Mouse (Mus musculus) neural tube, embryonic 11.5 days (tissue): ENCODE data around the gene Col4a4. TPM values are rescaled to one million over a fixed set of nuclear protein-coding genes. Genes with fewer than 3 reads are reported as not detected.
A peak's percentile ranks its signal among the peaks of the same experiment; 100 is the strongest.

Experiments used
- ATAC-seq: fragments of 200-750 bp; cut with Nextera tagmentation; 2 replicates; pipeline ENCODE4 v1.8.0; 2017; ENCODE audit warnings: moderate number of reproducible peaks, mild to moderate bottlenecking, moderate TSS enrichment, moderate library complexity; ENCODE audit not compliant: insufficient read depth, low FRiP score, low TSS enrichment
- DNase-seq: peaks from one replicate; pipeline ENCODE4 v3.0.0-alpha.2; 2015; ENCODE audit warnings: low spot score
- H3K27ac ChIP-seq: fragments of 300-500 bp; sonication (generic); 2 replicates; pipeline ENCODE4 v1.5.1; 2014; ENCODE audit warnings: low read depth, mild to moderate bottlenecking, low read length
- H3K27me3 ChIP-seq: fragments of 300-500 bp; sonication (generic); 2 replicates; pipeline ENCODE4 v1.6.1; 2014; ENCODE audit warnings: mild to moderate bottlenecking, low read length, mixed read lengths; ENCODE audit not compliant: control insufficient read depth, insufficient read depth
- H3K36me3 ChIP-seq: fragments of 300-500 bp; sonication (generic); 2 replicates; pipeline ENCODE4 v1.6.1; 2014; ENCODE audit warnings: mild to moderate bottlenecking, low read length, moderate library complexity, mixed read lengths; ENCODE audit not compliant: control insufficient read depth, insufficient read depth
- H3K4me1 ChIP-seq: fragments of 300-500 bp; sonication (generic); 2 replicates; pipeline ENCODE4 v1.6.1; 2014; ENCODE audit warnings: low read length, mixed read lengths; ENCODE audit not compliant: control insufficient read depth, insufficient read depth
- H3K4me2 ChIP-seq: fragments of 300-500 bp; sonication (generic); 2 replicates; pipeline ENCODE4 v1.6.1; 2014; ENCODE audit warnings: low read depth, mild to moderate bottlenecking, moderate library complexity
- H3K4me3 ChIP-seq: fragments of 300-500 bp; sonication (generic); 2 replicates; pipeline ENCODE4 v1.5.1; 2014; ENCODE audit warnings: low read depth, low read length
- H3K9ac ChIP-seq: fragments of 300-500 bp; sonication (generic); 2 replicates; pipeline ENCODE4 v1.6.1; 2014; ENCODE audit warnings: mild to moderate bottlenecking, low read length
- H3K9me3 ChIP-seq: fragments of 300-500 bp; sonication (generic); 2 replicates; pipeline ENCODE4 v1.6.1; 2016; ENCODE audit warnings: low read length; ENCODE audit not compliant: control insufficient read depth
- WGBS: fragments of 180-500 bp; shearing (Covaris S2); extraction: QIAGEN DNeasy Blood & Tissue Kit; methylation state at CpG from one replicate; pipeline ENCODE4 v1.1.7; 2014; 5-methylcytosine and 5-hydroxymethylcytosine counted together
- polyA plus RNA-seq: library from polyadenylated mRNA; unstranded; fragments of >200 nt; fragmentation: Nextera tagmentation; extraction: Ambion mirVana; gene quantifications from 2 replicates; pipeline ENCODE4 v1.2.1, GENCODE M21; 2014

Gene Col4a4
- polyA plus RNA-seq, 1 experiment from 2014 or later: 0.16 TPM

DNA sequence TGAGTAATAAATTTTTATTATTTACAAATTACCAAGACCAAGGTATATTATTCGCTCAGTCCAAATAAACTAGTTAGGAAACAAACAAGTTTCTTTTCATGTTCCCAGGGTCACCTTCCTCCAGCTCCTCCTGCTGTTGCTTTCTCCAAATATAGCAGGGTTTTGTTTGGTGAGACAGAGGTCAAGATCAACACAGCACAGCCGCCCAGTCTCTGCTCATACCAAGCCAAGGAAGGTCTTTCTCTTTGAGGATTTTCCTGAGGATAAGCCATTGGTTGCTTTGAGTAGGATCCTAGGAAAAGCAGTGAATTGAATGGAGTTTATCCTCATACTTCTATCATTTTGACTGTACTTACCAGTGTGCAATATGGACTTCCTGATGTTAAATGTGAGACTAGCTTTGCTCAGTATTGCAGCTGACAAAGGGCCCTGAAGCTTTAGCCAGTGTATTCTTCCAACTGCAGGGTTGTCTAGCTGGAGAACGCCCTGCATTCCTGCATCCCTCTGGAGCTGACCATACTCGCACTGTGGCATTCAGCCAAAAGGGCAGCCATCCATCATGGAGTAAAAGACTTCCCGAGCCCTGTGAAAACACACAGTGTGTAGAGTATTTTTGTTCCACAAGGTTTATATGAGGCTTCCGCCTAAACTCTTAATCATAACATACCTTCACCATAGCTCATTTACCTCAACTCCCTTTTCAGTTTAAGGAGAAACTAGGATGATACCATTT lies 10.4 kb upstream of the Col4a4 start:
- H3K27ac ChIP-seq: no peak overlapping the region
- no peak overlapping the region for H3K4me2 ChIP-seq
- no peaks in the 10 kb centered on the region for H3K36me3 ChIP-seq
- peak; percentile 37 for DNase-seq
- H3K27me3 ChIP-seq: no peaks in the 10 kb centered on the region
- WGBS: 54% methylated on average over 6 of the region's 6 CpGs
- H3K4me3 ChIP-seq: no peak overlapping the region
- H3K4me1 ChIP-seq: no peaks in the 10 kb centered on the region
- H3K9ac ChIP-seq: no peak overlapping the region
- H3K9me3 ChIP-seq: no peaks in the 10 kb centered on the region
- ATAC-seq: no peak

DNA sequence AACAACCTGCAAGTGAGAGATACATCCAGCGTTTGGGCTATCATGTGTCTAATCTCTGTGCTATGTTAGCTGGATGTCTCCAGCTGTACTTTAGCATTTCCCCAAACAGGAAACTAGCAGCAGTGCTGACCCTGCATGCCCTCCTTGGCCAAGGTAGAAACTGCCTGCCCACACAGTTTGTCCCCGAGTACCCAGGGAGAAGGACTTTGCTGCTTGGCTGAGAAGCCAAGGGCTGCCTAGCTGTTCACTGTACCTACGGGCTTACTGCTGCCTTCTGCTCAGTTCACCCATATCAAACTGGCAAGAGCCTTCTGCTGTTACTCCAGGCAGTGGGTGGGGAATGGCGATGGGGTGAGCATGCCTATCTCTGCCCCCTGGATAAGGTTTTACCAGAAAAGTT lies 3.6 kb upstream of the Col4a4 start:
- peaks cover 13% of the 10 kb centered on the region for H3K27me3 ChIP-seq
- ATAC-seq: no peak
- WGBS: 77% methylated on average over 4 of the region's 4 CpGs

DNA sequence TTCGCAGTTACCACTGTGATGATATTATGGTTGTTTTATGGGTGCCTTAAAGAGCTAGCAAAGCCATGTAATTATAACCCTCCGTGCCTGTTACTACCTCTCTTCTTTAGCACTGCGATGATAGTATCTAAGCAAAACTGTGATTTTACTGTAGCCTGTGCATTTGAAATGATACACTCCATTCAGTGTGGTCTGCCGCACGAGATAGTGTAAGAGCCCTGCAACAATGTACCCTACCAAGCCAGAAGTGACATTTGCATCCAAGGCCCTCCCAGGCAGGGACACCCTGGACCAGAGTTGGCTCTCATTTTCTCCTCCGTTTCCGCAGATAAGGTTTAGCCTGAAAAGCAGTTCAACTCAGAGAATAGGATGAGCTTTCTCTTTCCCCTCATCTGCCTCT lies 668 bp downstream of the Col4a4 start:
- ATAC-seq (no peak), DNase-seq (no peak)
- no peaks in the 10 kb centered on the region; the same call in 1 of the 2 replicates for H3K4me1 ChIP-seq
- H3K27me3 ChIP-seq: peaks cover 13% of the 10 kb centered on the region
- no peak overlapping the region for H3K9ac ChIP-seq
- H3K9me3 ChIP-seq: no peaks in the 10 kb centered on the region
- no peaks in the 10 kb centered on the region for H3K36me3 ChIP-seq
- no peak overlapping the region for H3K4me2 ChIP-seq
- H3K27ac ChIP-seq: no peak overlapping the region
- H3K4me3 ChIP-seq: no peak overlapping the region
- 73% methylated on average over 7 of the region's 7 CpGs for WGBS

More for the DNA sequence above, 3.6 kb upstream of the Col4a4 start:
- Histone ChIP-seq H3K4me3 (no peak overlapping the region), H3K9ac (no peak overlapping the region), H3K27ac (no peak overlapping the region), H3K4me1 (no peaks in the 10 kb centered on the region; the same call in 1 of the 2 replicates), H3K36me3 (no peaks in the 10 kb centered on the region), H3K4me2 (no peak overlapping the region), H3K9me3 (no peaks in the 10 kb centered on the region)
- DNase-seq: no peak

DNA sequence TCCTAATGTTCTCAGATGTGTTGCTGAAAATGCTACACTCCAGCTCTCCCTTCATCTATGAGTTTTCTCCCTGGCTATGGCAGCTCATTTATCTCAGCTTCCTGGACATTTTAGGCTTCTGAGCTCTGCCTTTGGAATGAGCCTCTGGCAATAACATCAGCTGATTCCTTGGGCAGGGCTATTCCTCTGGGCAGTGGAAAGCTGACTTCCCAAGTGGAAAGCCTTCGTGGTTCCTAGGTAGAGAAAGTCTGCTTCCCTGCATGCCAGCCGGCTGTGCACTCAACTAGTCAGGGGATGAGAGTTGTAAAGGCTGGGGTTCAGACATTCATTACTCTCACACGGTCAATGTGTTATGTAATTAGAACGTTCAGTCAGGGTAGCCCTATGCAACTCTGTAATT lies 8.3 kb downstream of the Col4a4 start:
- ATAC-seq: no peak
- WGBS: 79% methylated on average over 4 of the region's 4 CpGs
- H3K9me3 ChIP-seq: no peaks in the 10 kb centered on the region
- no peak overlapping the region for H3K27ac ChIP-seq
- no peaks in the 10 kb centered on the region for H3K36me3 ChIP-seq
- H3K4me1 ChIP-seq: no peaks in the 10 kb centered on the region
- H3K9ac ChIP-seq: no peak overlapping the region
- H3K27me3 ChIP-seq: no peaks in the 10 kb centered on the region
- H3K4me3 ChIP-seq: no peak overlapping the region
- no peak overlapping the region for H3K4me2 ChIP-seq
- DNase-seq: no peak

DNA sequence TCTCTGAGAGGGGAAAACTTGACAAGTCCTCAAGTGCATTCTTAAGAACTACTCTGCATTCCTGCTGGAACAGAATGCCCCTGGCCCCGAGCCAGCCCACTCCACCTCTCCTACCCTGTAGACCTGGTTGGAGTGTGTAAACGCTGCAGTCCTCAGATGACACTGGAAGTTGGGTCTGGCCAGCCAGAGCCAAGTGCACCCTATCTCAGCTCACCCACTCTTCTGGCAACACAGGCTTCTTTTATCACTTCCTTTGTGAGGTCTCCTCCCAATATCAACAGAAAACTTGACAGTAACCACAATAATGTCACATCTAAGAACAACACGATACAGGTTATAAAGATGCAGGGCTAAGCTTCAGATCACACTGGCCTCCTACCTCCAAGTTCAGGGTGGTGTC lies 8.7 kb downstream of the Col4a4 start:
- no peak for DNase-seq
- 88% methylated on average over 3 of the region's 3 CpGs for WGBS

DNA sequence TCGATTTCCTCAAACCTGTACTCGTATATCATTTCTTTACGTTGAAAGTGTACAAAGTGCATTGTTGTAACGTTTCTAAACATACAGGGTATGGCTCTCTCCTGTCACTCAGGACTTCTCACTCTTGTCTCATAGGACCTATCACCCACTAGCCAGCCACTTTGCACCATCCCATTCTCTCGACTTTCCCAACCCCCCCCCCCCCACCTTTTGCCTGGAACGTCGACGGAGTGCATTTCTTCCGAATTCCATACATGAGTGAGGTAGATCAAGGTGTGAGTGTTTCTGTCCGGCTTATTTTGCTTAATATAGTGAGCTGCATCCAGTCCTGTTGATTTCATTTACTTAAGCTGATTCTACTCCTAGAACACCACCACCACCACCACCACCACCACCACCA lies 9.3 kb downstream of the Col4a4 start:
- Histone ChIP-seq H3K4me2 (no peak overlapping the region), H3K4me3 (no peak overlapping the region), H3K9ac (no peak overlapping the region), H3K27me3 (no peaks in the 10 kb centered on the region), H3K4me1 (no peaks in the 10 kb centered on the region), H3K27ac (no peak overlapping the region), H3K9me3 (no peaks in the 10 kb centered on the region), H3K36me3 (no peaks in the 10 kb centered on the region)
- WGBS: 97% methylated on average over 10 of the region's 10 CpGs
- ATAC-seq (no peak), DNase-seq (no peak)

More for the DNA sequence above, 8.7 kb downstream of the Col4a4 start:
- H3K4me2 ChIP-seq: no peak overlapping the region
- H3K4me3 ChIP-seq: no peak overlapping the region
- H3K4me1 ChIP-seq: no peaks in the 10 kb centered on the region
- H3K36me3 ChIP-seq: no peaks in the 10 kb centered on the region
- H3K9ac ChIP-seq: no peak overlapping the region
- no peaks in the 10 kb centered on the region for H3K27me3 ChIP-seq
- no peaks in the 10 kb centered on the region for H3K9me3 ChIP-seq
- ATAC-seq: no peak
- no peak overlapping the region for H3K27ac ChIP-seq

DNA sequence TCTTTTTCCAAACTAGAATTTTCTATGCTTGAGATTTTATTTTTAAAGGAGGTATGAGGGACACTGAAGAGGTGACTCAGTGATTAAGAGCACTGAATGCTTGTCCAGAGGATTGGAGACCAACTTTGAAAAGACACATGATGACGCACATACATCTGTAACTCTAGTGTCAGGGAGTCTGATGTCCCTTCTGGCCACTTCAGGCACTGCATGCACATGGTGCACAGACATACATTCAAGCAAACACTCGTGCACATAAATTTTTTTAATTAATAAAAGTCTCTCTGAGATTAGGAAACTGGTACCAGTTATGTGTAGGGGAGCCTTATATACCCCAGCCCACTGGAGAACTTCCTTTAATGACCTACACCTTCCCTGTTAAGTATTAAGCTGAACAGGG lies 10.5 kb downstream of the Col4a4 start:
- H3K36me3 ChIP-seq: no peaks in the 10 kb centered on the region
- H3K27ac ChIP-seq: no peak overlapping the region
- H3K9ac ChIP-seq: no peak overlapping the region
- H3K4me2 ChIP-seq: no peak overlapping the region
- WGBS: 85% methylated on average over 2 of the region's 2 CpGs
- no peak for ATAC-seq
- no peaks in the 10 kb centered on the region for H3K27me3 ChIP-seq
- no peak for DNase-seq
- H3K4me3 ChIP-seq: no peak overlapping the region
- no peaks in the 10 kb centered on the region for H3K4me1 ChIP-seq
- H3K9me3 ChIP-seq: no peaks in the 10 kb centered on the region

DNA sequence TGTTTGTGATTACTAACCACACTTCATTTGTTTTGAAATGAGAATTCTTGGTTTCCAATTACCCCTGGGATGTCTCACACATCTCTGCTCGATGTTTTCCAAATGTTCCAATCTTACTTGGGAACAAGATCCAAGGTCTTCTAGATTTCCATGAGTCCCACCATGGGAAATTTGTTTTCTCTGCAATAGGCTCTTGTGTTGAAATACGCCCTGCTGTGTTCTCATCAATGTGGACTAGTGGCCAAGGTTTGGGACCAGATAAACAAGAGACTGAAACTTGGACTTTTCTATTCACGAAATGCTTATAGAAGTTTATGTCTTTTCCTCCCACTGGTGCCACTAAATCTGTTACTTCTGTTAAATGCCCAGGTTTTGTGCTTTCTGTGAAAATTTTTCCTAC lies 11.0 kb downstream of the Col4a4 start:
- H3K4me2 ChIP-seq: no peak overlapping the region
- no peaks in the 10 kb centered on the region for H3K9me3 ChIP-seq
- ATAC-seq (no peak), DNase-seq (no peak)
- no peaks in the 10 kb centered on the region for H3K27me3 ChIP-seq
- H3K27ac ChIP-seq: no peak overlapping the region
- 86% methylated on average over 3 of the region's 3 CpGs for WGBS
- no peaks in the 10 kb centered on the region for H3K36me3 ChIP-seq
- H3K9ac ChIP-seq: no peak overlapping the region
- no peaks in the 10 kb centered on the region for H3K4me1 ChIP-seq
- H3K4me3 ChIP-seq: no peak overlapping the region

DNA sequence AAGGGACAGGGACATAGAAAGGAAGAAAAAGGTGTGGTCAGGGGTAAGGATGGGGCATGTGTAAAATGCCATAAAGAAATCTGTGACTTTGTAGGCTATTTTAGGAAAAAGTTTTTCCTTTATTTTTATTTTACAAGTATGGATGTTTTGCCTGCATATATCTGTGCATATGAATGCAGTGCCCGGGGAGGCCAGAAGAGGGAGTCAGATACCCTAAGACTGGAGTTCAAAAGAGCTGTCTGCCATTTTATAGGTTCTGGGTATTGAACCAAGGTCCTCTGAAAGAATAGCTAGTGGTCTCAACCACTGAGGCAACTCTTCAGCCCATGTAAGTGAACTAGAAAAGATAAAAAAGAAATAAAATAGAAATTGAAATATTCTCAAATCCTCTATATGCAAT lies 14.9 kb downstream of the Col4a4 start:
- H3K36me3 ChIP-seq: no peaks in the 10 kb centered on the region
- no peak overlapping the region for H3K4me2 ChIP-seq
- no peak overlapping the region for H3K9ac ChIP-seq
- H3K27me3 ChIP-seq: no peaks in the 10 kb centered on the region
- DNase-seq (no peak), ATAC-seq (no peak)
- no peak overlapping the region for H3K4me3 ChIP-seq
- WGBS: 69% methylated on average over 1 of the region's 1 CpGs
- no peak overlapping the region for H3K27ac ChIP-seq
- H3K4me1 ChIP-seq: no peaks in the 10 kb centered on the region
- no peaks in the 10 kb centered on the region for H3K9me3 ChIP-seq
